Mouse (Mus musculus) heart, postnatal 4 days (tissue): ENCODE data around the gene Hoxa4. TPM values are rescaled to one million over a fixed set of nuclear protein-coding genes. Genes with fewer than 3 reads are reported as not detected.
A peak's percentile ranks its signal among the peaks of the same experiment; 100 is the strongest.

Experiments
- DNase-seq: peaks from one replicate; pipeline ENCODE4 v3.0.0; 2021
- total RNA-seq, 2 experiments: library from RNA; stranded (reverse); gene quantifications; 2 replicates each; pipeline ENCODE4 v1.2.3; 2021

Gene Hoxa4
- total RNA-seq, 2 experiments from 2014 or later: 0.71 to 0.86 TPM

DNA sequence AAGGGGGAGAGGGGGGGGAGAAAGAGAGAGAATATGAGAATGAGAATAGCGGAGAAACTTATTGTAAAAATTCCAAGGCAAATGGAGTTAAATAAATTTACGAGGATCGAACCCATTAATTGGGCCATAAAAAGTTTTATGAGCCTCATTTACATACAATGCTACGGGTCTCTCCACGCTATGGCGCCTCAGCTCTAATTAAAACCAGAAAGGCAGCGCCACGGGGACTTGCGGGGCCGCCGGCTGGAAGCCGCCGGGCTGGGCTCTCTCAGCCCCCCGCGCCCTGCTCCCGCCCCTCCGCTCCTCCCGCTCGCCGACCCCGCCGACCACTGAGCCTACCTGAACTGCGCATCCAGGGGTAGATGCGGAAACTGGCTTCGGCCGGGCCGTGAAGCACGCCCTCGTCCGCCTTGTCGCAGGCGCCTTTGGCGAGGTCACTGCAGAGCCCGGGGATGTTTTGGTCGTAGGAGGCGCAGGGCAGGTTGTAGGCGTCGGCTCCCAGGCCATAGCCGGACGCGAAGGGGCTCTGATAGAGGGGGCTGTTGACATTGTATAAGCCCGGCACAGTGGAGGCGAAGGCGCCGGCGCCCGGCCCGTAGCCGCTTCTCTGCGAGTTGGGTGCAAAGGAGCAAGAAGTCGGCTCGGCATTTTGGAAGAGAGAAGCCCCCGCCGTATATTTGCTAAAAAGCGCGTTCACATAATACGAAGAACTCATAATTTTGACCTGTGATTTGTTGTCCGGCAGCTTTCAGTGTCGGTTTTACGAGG is 25.3 kb upstream of the Hoxa4 start:
- no peak for DNase-seq

DNA sequence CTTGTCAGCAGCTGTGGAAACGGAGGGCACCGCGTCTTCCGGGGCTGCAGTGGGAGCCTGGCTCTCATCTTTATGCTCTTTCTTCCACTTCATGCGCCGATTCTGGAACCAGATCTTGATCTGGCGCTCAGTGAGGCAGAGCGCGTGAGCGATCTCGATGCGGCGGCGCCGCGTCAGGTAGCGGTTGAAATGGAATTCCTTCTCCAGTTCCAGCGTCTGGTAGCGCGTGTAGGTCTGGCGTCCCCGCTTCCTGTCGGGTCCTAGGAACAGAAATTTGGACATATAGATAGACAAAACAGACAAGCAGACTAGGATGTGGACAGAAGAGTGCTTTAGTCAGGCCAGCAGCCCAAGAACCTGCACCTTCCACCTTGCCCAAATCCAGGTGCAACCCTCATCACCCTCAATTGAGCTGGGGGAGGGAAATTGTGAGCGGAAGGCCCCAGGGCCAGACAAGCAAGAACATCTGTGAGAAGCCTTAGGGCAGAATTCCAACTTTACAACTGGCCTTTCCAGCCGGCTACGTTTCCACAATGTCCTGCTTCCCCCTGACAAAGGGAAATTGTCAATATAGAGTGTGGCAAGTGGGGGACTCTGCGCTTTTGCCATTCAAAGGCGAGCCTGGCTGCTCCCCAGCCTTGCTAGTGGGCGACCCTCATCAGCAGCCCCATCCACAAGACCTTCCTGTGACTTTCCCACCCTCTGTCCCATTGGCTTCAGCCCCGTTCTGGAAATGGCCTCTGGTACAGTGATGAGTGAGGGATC is 24.4 kb upstream of the Hoxa4 start:
- DNase-seq: peak; percentile 6

GRCm38 (mm10) chr6:52215070-52215469 is 23.5 kb upstream of the Hoxa4 start:
- no peak for DNase-seq

- DNase-seq: no peak
These were observed 22.7 kb upstream of the Hoxa4 start for GRCm38 (mm10) chr6:52214271-52214670.

GRCm38 (mm10) chr6:52213119-52213986 is 21.8 kb upstream of the Hoxa4 start, which contains the start of the genes Hoxa3 and Gm28308:
Gene Hoxa3 (minus strand): TSS chr6:52213336.
Gene Gm28308 (minus strand): TSS chr6:52213339.
- no peak for DNase-seq

GRCm38 (mm10) chr6:52212556-52213118 is 21.1 kb upstream of the Hoxa4 start:
- no peak for DNase-seq

DNA sequence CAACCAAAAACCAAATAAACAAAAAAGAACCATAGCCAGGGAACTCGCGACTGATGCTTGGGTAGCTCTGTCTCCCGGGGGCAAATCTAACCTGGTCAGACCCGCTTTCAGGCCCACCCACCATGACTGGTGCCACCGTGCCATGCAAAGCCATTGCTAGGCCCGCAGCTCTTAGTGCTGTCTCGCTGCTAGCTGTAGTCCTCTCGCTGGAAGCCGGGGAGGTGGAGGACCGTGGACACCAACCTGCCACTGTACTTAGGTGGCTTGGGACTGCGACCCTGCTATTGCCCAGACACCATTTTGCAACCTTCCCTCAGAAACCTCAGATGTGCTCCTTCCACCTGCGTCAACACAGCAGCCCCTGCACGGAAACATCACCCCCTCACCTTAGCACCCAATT is 20.4 kb upstream of the Hoxa4 start:
- no peak for DNase-seq

DNA sequence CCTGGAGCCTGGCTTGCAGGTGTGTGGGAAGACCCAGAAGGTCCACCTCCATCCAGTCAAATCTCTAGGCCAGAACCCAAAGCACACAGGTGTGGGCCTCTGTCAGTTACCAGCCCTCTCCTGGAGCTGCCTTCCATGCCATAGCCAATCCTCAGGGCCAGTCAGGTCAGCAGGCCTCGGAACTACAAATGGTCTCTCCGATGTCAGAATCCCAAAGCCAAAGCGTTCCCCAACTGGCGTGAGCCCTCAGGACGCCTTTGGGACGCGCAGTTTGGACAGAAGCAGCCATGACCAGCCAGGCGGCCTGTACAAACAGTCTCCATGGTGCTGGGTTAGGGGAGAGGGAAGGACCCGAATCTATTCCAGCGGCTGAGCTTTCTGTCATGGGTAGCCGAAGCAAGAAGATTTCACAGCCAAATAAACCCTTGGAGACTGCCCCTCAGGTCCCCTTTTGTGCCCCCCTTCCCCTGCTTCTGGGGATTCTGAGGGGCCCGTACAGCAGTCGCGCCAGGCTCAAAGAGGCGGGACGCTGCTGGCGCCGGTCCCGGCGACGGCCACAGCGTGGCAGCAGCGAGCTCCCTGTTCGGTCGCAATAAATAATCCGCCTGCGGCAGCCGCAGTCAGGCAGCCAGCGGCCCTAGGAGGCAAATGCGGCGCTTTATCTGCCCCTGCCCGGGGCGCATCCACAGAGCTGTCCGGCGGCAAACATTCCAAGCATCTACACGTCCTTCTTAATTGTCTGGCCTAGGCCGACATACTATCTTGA is 19.8 kb upstream of the Hoxa4 start:
- peak; percentile 82 for DNase-seq

- no peak for DNase-seq
These were observed 18.1 kb upstream of the Hoxa4 start for GRCm38 (mm10) chr6:52209685-52210046.

GRCm38 (mm10) chr6:52208868-52209684 is 17.5 kb upstream of the Hoxa4 start:
- DNase-seq: peak; percentile 6

- peak; percentile 29 for DNase-seq
These were observed 16.7 kb upstream of the Hoxa4 start, which contains the start of gene Hoxa6 for GRCm38 (mm10) chr6:52208072-52208867. Gene Hoxa6 (minus strand): TSS chr6:52208722.

GRCm38 (mm10) chr6:52207684-52207976 is 16.1 kb upstream of the Hoxa4 start:
- no peak for DNase-seq

- DNase-seq: no peak
These were observed 15.5 kb upstream of the Hoxa4 start for GRCm38 (mm10) chr6:52206882-52207683.

DNA sequence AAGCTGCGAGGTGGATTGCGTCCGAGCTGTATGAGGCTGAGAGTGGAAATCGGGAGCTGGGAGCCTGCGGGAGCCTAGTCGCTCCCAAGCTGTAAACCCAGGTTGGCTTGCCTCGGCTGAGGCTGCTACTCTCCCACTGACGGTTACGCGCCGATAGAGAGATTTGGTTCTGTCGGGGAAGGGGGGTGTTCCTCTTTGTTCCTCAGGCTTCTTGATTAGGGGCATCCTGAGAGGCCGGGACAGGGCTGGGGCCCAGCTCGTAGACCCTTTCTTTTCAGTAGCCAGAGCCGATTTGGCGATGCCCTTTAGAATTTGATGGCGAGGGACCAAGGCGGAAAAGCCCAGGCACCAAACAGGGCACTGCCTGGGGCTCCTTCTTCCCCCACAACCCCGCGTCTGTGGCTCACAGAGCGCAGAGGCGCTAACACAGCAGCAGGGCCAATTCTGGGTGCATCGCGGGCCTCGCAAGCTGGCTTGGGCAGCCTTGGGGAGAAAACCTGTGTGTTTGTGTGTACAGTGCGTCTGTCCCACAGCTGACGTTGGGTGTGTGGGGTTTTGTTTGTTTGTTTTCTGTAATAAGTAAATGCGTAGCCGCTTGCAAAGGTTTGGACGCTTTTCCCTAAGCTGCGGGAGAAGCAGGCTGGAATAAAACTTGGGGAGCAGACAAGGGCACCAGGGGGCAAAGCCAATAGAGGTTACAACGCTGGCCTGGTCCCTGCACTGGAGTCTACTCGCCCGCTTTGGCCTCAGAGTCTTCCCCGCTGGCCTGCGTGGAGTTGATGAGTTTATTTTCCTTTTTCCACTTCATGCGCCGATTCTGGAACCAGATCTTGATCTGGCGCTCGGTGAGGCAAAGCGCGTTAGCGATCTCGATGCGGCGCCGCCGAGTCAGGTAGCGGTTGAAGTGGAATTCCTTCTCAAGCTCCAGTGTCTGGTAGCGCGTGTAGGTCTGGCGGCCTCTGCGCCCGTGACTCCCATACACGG is 14.4 kb upstream of the Hoxa4 start:
- DNase-seq: peak; percentile 6

DNA sequence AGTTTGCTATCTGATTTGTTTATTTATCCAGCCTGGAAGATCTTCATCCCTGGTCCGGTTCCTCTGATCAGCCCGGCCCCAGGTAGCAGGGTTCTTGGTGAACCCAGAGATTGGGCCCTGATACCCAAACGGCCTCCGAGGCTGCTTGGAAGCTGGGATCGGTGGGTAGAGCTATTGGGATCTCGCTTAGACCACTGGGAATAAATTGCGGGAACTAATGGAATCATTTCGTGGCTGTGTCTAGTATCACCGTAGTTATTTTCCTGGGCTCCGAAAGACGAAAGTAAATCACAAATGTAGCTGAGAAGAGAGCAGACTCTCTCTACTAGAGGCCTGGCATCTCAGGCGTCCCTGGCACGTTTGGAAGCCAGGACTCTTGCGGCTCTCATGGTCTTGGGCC is 13.7 kb upstream of the Hoxa4 start:
- DNase-seq: no peak

DNA sequence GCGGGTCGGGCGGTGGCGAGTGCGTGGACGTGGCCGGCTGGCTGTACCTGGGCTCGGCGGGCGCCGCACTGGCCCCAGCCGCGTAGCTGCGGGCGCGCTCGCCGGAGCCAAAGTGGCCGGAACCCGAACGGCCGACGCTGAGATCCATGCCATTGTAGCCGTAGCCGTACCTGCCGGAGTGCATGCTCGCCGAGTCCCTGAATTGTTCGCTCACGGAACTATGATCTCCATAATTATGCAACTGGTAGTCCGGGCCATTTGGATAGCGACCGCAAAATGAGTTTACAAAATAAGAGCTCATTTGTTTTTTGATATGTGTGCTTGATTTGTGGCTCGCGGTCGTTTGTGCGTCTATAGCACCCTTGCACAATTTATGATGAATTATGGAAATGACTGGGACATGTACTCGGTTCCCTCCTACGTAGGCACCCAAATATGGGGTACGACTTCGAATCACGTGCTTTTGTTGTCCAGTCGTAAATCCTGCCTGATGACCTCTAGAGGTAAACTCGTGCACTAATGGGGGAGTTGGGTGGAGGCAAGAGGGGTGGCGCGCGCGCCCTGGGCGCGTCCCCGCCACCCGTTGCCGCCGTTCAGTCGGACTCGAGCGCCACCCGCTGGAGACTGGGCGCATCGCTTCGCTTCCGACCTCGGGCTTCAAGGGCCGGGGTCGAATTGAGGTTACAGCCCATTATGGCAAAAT is 12.6 kb upstream of the Hoxa4 start, which contains the start of gene Hoxa5:
TSS of gene Hoxa5 (minus strand) at position 538 of the 703 bp plus-strand sequence.
- DNase-seq: peak; percentile 75
